In genomic region chr7:98564607-98565364, GRCm38 (mm10) we compare ENCODE assay signal across 9 mouse cellular contexts.
DNase-seq lines count a peak whose midpoint lies in the region; ATAC-seq and TF ChIP-seq lines count a peak whose summit lies in the region.
"Had no signal": no experiment of that assay in that cellular context is flagged by ENCODE, and none has a peak within 500 bp of the region (broad histone marks: within the 10 kb centered on the region; RNA-seq: fewer than 3 reads in every experiment).

No protein-coding gene starts in this region.

- no peaks in the 10 kb centered on the region for H3K9me3 ChIP-seq in heart, postnatal 0 days (replicated peaks; ENCODE audit: control insufficient read depth, low read length)
- H3K9me3 ChIP-seq in limb, embryonic 10.5 days (replicated peaks) = no peaks in the 10 kb centered on the region
- no peaks in the 10 kb centered on the region for H3K9me3 ChIP-seq in stomach, postnatal 0 days (ENCODE audit: control insufficient read depth, low read length)
- no peaks in the 10 kb centered on the region for H3K9me3 ChIP-seq in forebrain, embryonic 15.5 days
- H3K9me3 ChIP-seq: limb, embryonic 15.5 days had no signal

- DNase-seq in adrenal gland, adult 2 months = peak; percentile 61
- DNase-seq in adrenal gland, postnatal 4 days (ENCODE audit: low spot score in 2 of 2) = no peak
- DNase-seq in heart, postnatal 0 days (ENCODE audit: low spot score) = peak; percentile 70
- no peak for DNase-seq in limb, embryonic 10.5 days (ENCODE audit: low spot score)
- DNase-seq in stomach, postnatal 0 days (ENCODE audit: low spot score) = no peak
- DNase-seq in cerebellum, postnatal 4 days (ENCODE audit: low spot score in 2 of 2) = no peak
- no peak for DNase-seq in left cerebral cortex, adult 18-20 months (ENCODE audit: low spot score in 2 of 2)

- TF ChIP-seq EP300 in heart, postnatal 0 days (IDR thresholded peaks at IDR 0.05; ENCODE audit: low read depth) = peak; percentile 63; the same call in 1 of the 2 replicates
- TF ChIP-seq EP300 in stomach, postnatal 0 days (optimal IDR thresholded peaks at IDR 0.05) = no peak

- no peak overlapping the region for H3K4me2 ChIP-seq in heart, postnatal 0 days (ENCODE audit: low read depth, low read length)
- H3K4me2 ChIP-seq in stomach, postnatal 0 days (replicated peaks; ENCODE audit: low read depth) = no peak overlapping the region
- H3K4me2 ChIP-seq in forebrain, embryonic 15.5 days (replicated peaks) = no peak overlapping the region
- H3K4me2 ChIP-seq: limb, embryonic 15.5 days had no signal

- H3K27ac ChIP-seq in heart, postnatal 0 days (ENCODE audit: low read depth) = peak overlapping the region; percentile 68
- H3K27ac ChIP-seq in limb, embryonic 10.5 days = peak overlapping the region; percentile 62
- H3K27ac ChIP-seq in stomach, postnatal 0 days (replicated peaks) = 0 out of 2 replicates have a peak overlapping the region, but pooled peaks have one; percentile 18
- no peak overlapping the region for H3K27ac ChIP-seq in forebrain, embryonic 15.5 days (replicated peaks)
- H3K27ac ChIP-seq: limb, embryonic 15.5 days had no signal

- peak; percentile 51; the same call in 1 of the 2 replicates for ATAC-seq in heart, postnatal 0 days (ENCODE audit: insufficient read depth, low read depth)
- ATAC-seq in stomach, postnatal 0 days (ENCODE audit: low FRiP score, low TSS enrichment) = no peak; the same call in 1 of the 2 replicates
- ATAC-seq in forebrain, embryonic 15.5 days (replicated peaks) = no peak

- no peak overlapping the region for H3K4me3 ChIP-seq in heart, postnatal 0 days (ENCODE audit: low read depth, low read length)
- H3K4me3 ChIP-seq in limb, embryonic 10.5 days = no peak overlapping the region
- H3K4me3 ChIP-seq in stomach, postnatal 0 days (ENCODE audit: low read depth, low read length) = no peak overlapping the region
- no peak overlapping the region for H3K4me3 ChIP-seq in forebrain, embryonic 15.5 days
- H3K4me3 ChIP-seq: limb, embryonic 15.5 days had no signal

- no peak for TF ChIP-seq CTCF in heart, postnatal 0 days (IDR thresholded peaks at IDR 0.05; ENCODE audit: low read depth)
- no peak for TF ChIP-seq CTCF in stomach, postnatal 0 days (IDR thresholded peaks at IDR 0.05; ENCODE audit: low read depth)

- no peaks in the 10 kb centered on the region for H3K36me3 ChIP-seq in heart, postnatal 0 days (replicated peaks; ENCODE audit: control insufficient read depth, insufficient read depth, low read length)
- no peaks in the 10 kb centered on the region for H3K36me3 ChIP-seq in limb, embryonic 10.5 days
- no peaks in the 10 kb centered on the region for H3K36me3 ChIP-seq in stomach, postnatal 0 days (ENCODE audit: control insufficient read depth, insufficient read depth, low read length)
- H3K36me3 ChIP-seq in forebrain, embryonic 15.5 days = no peaks in the 10 kb centered on the region
- H3K36me3 ChIP-seq: limb, embryonic 15.5 days had no signal

- WGBS in heart, postnatal 0 days = 50% methylated on average over 9 of the region's 9 CpGs
- 74% methylated on average over 9 of the region's 9 CpGs for WGBS in limb, embryonic 10.5 days
- 51% methylated on average over 9 of the region's 9 CpGs for WGBS in stomach, postnatal 0 days
- WGBS in forebrain, embryonic 15.5 days = 82% methylated on average over 9 of the region's 9 CpGs

- no peak overlapping the region for H3K9ac ChIP-seq in heart, postnatal 0 days (replicated peaks; ENCODE audit: low read depth, low read length)
- no peak overlapping the region for H3K9ac ChIP-seq in stomach, postnatal 0 days (ENCODE audit: low read length)
- no peak overlapping the region for H3K9ac ChIP-seq in forebrain, embryonic 15.5 days (replicated peaks)
- H3K9ac ChIP-seq: limb, embryonic 15.5 days had no signal

- H3K4me1 ChIP-seq in heart, postnatal 0 days (ENCODE audit: control insufficient read depth, insufficient read depth) = no peaks in the 10 kb centered on the region
- peaks cover 22% of the 10 kb centered on the region for H3K4me1 ChIP-seq in limb, embryonic 10.5 days
- no peaks in the 10 kb centered on the region for H3K4me1 ChIP-seq in stomach, postnatal 0 days (replicated peaks; ENCODE audit: control insufficient read depth, insufficient read depth)
- H3K4me1 ChIP-seq in forebrain, embryonic 15.5 days = no peaks in the 10 kb centered on the region

- H3K27me3 ChIP-seq in heart, postnatal 0 days (ENCODE audit: control insufficient read depth, insufficient read depth, low read length) = no peaks in the 10 kb centered on the region
- no peaks in the 10 kb centered on the region for H3K27me3 ChIP-seq in limb, embryonic 10.5 days (ENCODE audit: low read depth, poor library complexity, severe bottlenecking)
- no peaks in the 10 kb centered on the region for H3K27me3 ChIP-seq in stomach, postnatal 0 days (ENCODE audit: control insufficient read depth, insufficient read depth, low read length)
- H3K27me3 ChIP-seq in forebrain, embryonic 15.5 days = no peaks in the 10 kb centered on the region
- H3K27me3 ChIP-seq: limb, embryonic 15.5 days had no signal

Comparison
In these comparisons a context has a peak if more than half of its experiments do, and no peak if none do; other contexts are left out.
1. DNase-seq: peak in adrenal gland, adult 2 months (single experiment) and heart, postnatal 0 days (single experiment); none in adrenal gland, postnatal 4 days (0 of 2), limb, embryonic 10.5 days (single experiment), stomach, postnatal 0 days (single experiment), cerebellum, postnatal 4 days (0 of 2) and left cerebral cortex, adult 18-20 months (0 of 2).